Mouse (Mus musculus) stomach, embryonic 16.5 days (tissue): ENCODE measurements around the gene Chd1. TPM values are rescaled to one million over a fixed set of nuclear protein-coding genes. Genes with fewer than 3 reads are reported as not detected.

Source experiments
- ATAC-seq: fragments of 200-750 bp; cut with Nextera tagmentation; 2 replicates; pipeline ENCODE4 v1.8.0; 2017; ENCODE audit warnings: moderate number of reproducible peaks, moderate TSS enrichment; ENCODE audit not compliant: insufficient read depth, low FRiP score
- H3K27ac ChIP-seq: fragments of 300-500 bp; sonication (generic); 2 replicates; pipeline ENCODE4 v1.5.1; 2014; ENCODE audit warnings: low read length
- H3K27me3 ChIP-seq: fragments of 300-500 bp; sonication (generic); 2 replicates; pipeline ENCODE4 v1.6.1; 2014; ENCODE audit warnings: low read length, control low read depth, mixed read lengths; ENCODE audit not compliant: control insufficient read depth, insufficient read depth
- H3K36me3 ChIP-seq: fragments of 300-500 bp; sonication (generic); 2 replicates; pipeline ENCODE4 v1.6.1; 2014; ENCODE audit warnings: low read length; ENCODE audit not compliant: control insufficient read depth, insufficient read depth
- H3K4me1 ChIP-seq: fragments of 300-500 bp; sonication (generic); 2 replicates; pipeline ENCODE4 v1.6.1; 2014; ENCODE audit warnings: low read length, control low read depth, mixed read lengths; ENCODE audit not compliant: control insufficient read depth, insufficient read depth
- H3K4me2 ChIP-seq: fragments of 300-500 bp; sonication (generic); 2 replicates; pipeline ENCODE4 v1.6.1; 2014; ENCODE audit warnings: low read depth, low read length, mixed read lengths
- H3K4me3 ChIP-seq: fragments of 300-500 bp; sonication (generic); replicated peaks from 2 replicates; pipeline ENCODE4 v1.5.1; 2014; ENCODE audit warnings: mild to moderate bottlenecking, low read length
- H3K9ac ChIP-seq: fragments of 300-500 bp; sonication (generic); 2 replicates; pipeline ENCODE4 v1.6.1; 2014; ENCODE audit warnings: low read length
- H3K9me3 ChIP-seq: fragments of 300-500 bp; sonication (generic); replicated peaks from 2 replicates; pipeline ENCODE4 v1.6.1; 2016; ENCODE audit warnings: low read length, control low read depth; ENCODE audit not compliant: control insufficient read depth
- WGBS: fragments of 180-500 bp; shearing (Covaris S2); extraction: QIAGEN DNeasy Blood & Tissue Kit; methylation state at CpG from one replicate; pipeline ENCODE4 v1.1.7; 2014; 5-methylcytosine and 5-hydroxymethylcytosine counted together
- polyA plus RNA-seq: library from polyadenylated mRNA; unstranded; fragments of >200 nt; fragmentation: Nextera tagmentation; extraction: Ambion mirVana; gene quantifications from 2 replicates; pipeline ENCODE4 v1.2.1, GENCODE M21; 2015

Chd1 gene
- polyA plus RNA-seq = 11.8 and 14.6 TPM in 2 replicates

- no peaks in the 10 kb centered on the region for H3K27me3 ChIP-seq
- H3K4me3 ChIP-seq = peak within 1 kb of the TSS; percentile 77
- peak; percentile 96 for ATAC-seq
- H3K9me3 ChIP-seq = no peaks in the 10 kb centered on the region
- peak within 1 kb of the TSS; percentile 94 for H3K27ac ChIP-seq
- WGBS = under 1% methylated on average over 93 of the region's 124 CpGs
- H3K9ac ChIP-seq = peak within 1 kb of the TSS; percentile 94
- H3K4me1 ChIP-seq = peaks cover 5% of the 10 kb centered on the region
- H3K4me2 ChIP-seq = peak within 1 kb of the TSS; percentile 88
- peaks cover 8% of the 10 kb centered on the region; the same call in 1 of the 2 replicates for H3K36me3 ChIP-seq
These were observed at the start of gene Chd1 for GRCm38 (mm10) chr17:15704475-15705300. Chd1 (plus strand) TSS chr17:15704967.

GRCm38 (mm10) chr17:15656881-15657607 lies 47.7 kb upstream of the Chd1 start:
- Histone ChIP-seq H3K9ac (no peak overlapping the region), H3K4me3 (no peak overlapping the region), H3K4me1 (no peaks in the 10 kb centered on the region), H3K27ac (peak overlapping the region; percentile 46; the same call in 1 of the 2 replicates), H3K36me3 (no peaks in the 10 kb centered on the region), H3K27me3 (no peaks in the 10 kb centered on the region), H3K4me2 (peak overlapping the region; percentile 38), H3K9me3 (no peaks in the 10 kb centered on the region)
- 21% methylated on average over 6 of the region's 6 CpGs for WGBS
- ATAC-seq = peak; percentile 88; the same call in 1 of the 2 replicates

- H3K36me3 ChIP-seq = no peaks in the 10 kb centered on the region
- no peak for ATAC-seq
- no peaks in the 10 kb centered on the region for H3K27me3 ChIP-seq
- H3K4me3 ChIP-seq = no peak overlapping the region
- no peaks in the 10 kb centered on the region for H3K4me1 ChIP-seq
- WGBS = 48% methylated on average over 5 of the region's 5 CpGs
- H3K9ac ChIP-seq = no peak overlapping the region
- no peak overlapping the region for H3K4me2 ChIP-seq
- H3K27ac ChIP-seq = no peak overlapping the region
- H3K9me3 ChIP-seq = no peaks in the 10 kb centered on the region
These were observed 31.9 kb upstream of the Chd1 start for GRCm38 (mm10) chr17:15672870-15673269.

- Histone ChIP-seq H3K36me3 (no peaks in the 10 kb centered on the region), H3K4me3 (no peak overlapping the region), H3K9me3 (no peaks in the 10 kb centered on the region), H3K4me1 (no peaks in the 10 kb centered on the region), H3K4me2 (no peak overlapping the region), H3K27me3 (no peaks in the 10 kb centered on the region), H3K27ac (no peak overlapping the region), H3K9ac (no peak overlapping the region)
- WGBS = 12% methylated on average over 6 of the region's 6 CpGs
- ATAC-seq = no peak
These were observed 26.7 kb upstream of the Chd1 start for GRCm38 (mm10) chr17:15677970-15678645.

- H3K4me1 ChIP-seq = no peaks in the 10 kb centered on the region
- ATAC-seq = no peak
- H3K36me3 ChIP-seq = no peaks in the 10 kb centered on the region
- no peak overlapping the region for H3K27ac ChIP-seq
- H3K9me3 ChIP-seq = no peaks in the 10 kb centered on the region
- WGBS = 85% methylated on average over 9 of the region's 9 CpGs
- no peak overlapping the region for H3K4me3 ChIP-seq
- no peak overlapping the region for H3K4me2 ChIP-seq
- no peaks in the 10 kb centered on the region for H3K27me3 ChIP-seq
- no peak overlapping the region for H3K9ac ChIP-seq
These were observed 24.7 kb upstream of the Chd1 start for GRCm38 (mm10) chr17:15679966-15680630.

- 85% methylated on average over 4 of the region's 4 CpGs for WGBS
- H3K4me3 ChIP-seq = no peak overlapping the region
- H3K4me2 ChIP-seq = no peak overlapping the region
- H3K27me3 ChIP-seq = no peaks in the 10 kb centered on the region
- no peaks in the 10 kb centered on the region for H3K36me3 ChIP-seq
- H3K9me3 ChIP-seq = no peaks in the 10 kb centered on the region
- no peak for ATAC-seq
- no peak overlapping the region for H3K27ac ChIP-seq
- H3K9ac ChIP-seq = no peak overlapping the region
- H3K4me1 ChIP-seq = no peaks in the 10 kb centered on the region
These were observed 24.1 kb upstream of the Chd1 start for GRCm38 (mm10) chr17:15680661-15681060.

- Histone ChIP-seq H3K4me2 (no peak overlapping the region), H3K9me3 (no peaks in the 10 kb centered on the region), H3K27ac (no peak overlapping the region), H3K9ac (no peak overlapping the region), H3K4me1 (no peaks in the 10 kb centered on the region), H3K27me3 (no peaks in the 10 kb centered on the region), H3K4me3 (no peak overlapping the region), H3K36me3 (no peaks in the 10 kb centered on the region)
- ATAC-seq = no peak
- WGBS = 86% methylated on average over 5 of the region's 5 CpGs
These were observed 18.4 kb upstream of the Chd1 start for GRCm38 (mm10) chr17:15686396-15686795.

GRCm38 (mm10) chr17:15690304-15690703 lies 14.5 kb upstream of the Chd1 start:
- no peak for ATAC-seq
- Histone ChIP-seq H3K9ac (no peak overlapping the region), H3K4me2 (no peak overlapping the region), H3K36me3 (no peaks in the 10 kb centered on the region), H3K4me1 (no peaks in the 10 kb centered on the region), H3K4me3 (no peak overlapping the region), H3K27ac (no peak overlapping the region), H3K27me3 (no peaks in the 10 kb centered on the region), H3K9me3 (no peaks in the 10 kb centered on the region)
- WGBS = 52% methylated on average over 1 of the region's 1 CpGs
